Mouse (Mus musculus): ENCODE measurements around the gene Hoxc4.

Hoxc4 gene

GRCm38 (mm10) chr15:103085831-103086671, 67.3 kb downstream of the Hoxc4 start:
- peak; percentile 16 to 40 for DNase-seq
